9 mouse cellular contexts compared by ENCODE assay signal in the genomic region with DNA sequence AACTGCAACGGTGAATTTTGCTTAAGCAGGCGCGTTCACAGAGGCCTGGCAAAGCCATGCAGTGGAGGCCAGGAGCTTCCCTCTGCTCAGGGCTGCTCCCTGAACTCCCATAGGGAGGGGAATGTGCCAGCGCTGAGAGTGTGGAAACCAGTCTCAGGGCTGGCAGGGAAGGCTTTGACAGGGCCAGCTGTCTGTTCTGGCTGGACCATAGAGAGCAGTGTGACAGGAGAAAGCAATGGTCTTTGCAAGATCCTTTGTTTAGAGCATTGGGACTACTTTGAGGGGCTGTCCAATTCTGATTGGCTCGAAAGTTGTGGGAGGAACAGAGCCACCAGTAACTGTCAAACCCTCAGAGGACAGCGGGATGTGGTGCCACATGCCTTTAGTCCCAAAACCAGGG. TPM values are rescaled to one million over a fixed set of nuclear protein-coding genes. Genes with fewer than 3 reads are reported as not detected.
DNase-seq lines count a peak whose midpoint lies in the region; ATAC-seq and TF ChIP-seq lines count a peak whose summit lies in the region.
"Had no signal": no experiment of that assay in that cellular context is flagged by ENCODE, and none has a peak within 500 bp of the region (broad histone marks: within the 10 kb centered on the region; RNA-seq: fewer than 3 reads in every experiment).

No protein-coding gene starts in this region.

- ATAC-seq in limb, embryonic 14.5 days (ENCODE audit: low FRiP score, low read depth) = no peak

- H3K9me3 ChIP-seq in heart, embryonic 10.5 days = no peaks in the 10 kb centered on the region
- no peaks in the 10 kb centered on the region for H3K9me3 ChIP-seq in limb, embryonic 14.5 days (ENCODE audit: control insufficient read depth, low read length)

- no peaks in the 10 kb centered on the region for H3K27me3 ChIP-seq in heart, embryonic 10.5 days (ENCODE audit: insufficient read depth, poor library complexity, severe bottlenecking)
- no peaks in the 10 kb centered on the region for H3K27me3 ChIP-seq in limb, embryonic 14.5 days (ENCODE audit: control insufficient read depth, insufficient read depth, low read length)

- WGBS in heart, embryonic 10.5 days = 65% methylated on average over 6 of the region's 6 CpGs
- 56% methylated on average over 6 of the region's 6 CpGs for WGBS in limb, embryonic 14.5 days

- no peak overlapping the region for H3K4me3 ChIP-seq in heart, embryonic 10.5 days
- H3K4me3 ChIP-seq in limb, embryonic 14.5 days (replicated peaks; ENCODE audit: low read length) = no peak overlapping the region

- no peaks in the 10 kb centered on the region for H3K36me3 ChIP-seq in heart, embryonic 10.5 days
- peaks cover 22% of the 10 kb centered on the region for H3K36me3 ChIP-seq in limb, embryonic 14.5 days (ENCODE audit: control insufficient read depth, insufficient read depth, low read length)

- peak overlapping the region; percentile 42; the same call in 1 of the 2 replicates for H3K27ac ChIP-seq in heart, embryonic 10.5 days
- peak overlapping the region; percentile 52 for H3K27ac ChIP-seq in limb, embryonic 14.5 days (replicated peaks; ENCODE audit: low read depth, low read length)

- no peak for TF ChIP-seq POLR2A in limb, embryonic 14.5 days (IDR thresholded peaks at IDR 0.05; ENCODE audit: borderline replicate concordance, extremely low read depth, insufficient read depth, insufficient read length)

- peaks cover 17% of the 10 kb centered on the region for H3K4me1 ChIP-seq in heart, embryonic 10.5 days
- H3K4me1 ChIP-seq in limb, embryonic 14.5 days (ENCODE audit: control insufficient read depth, insufficient read depth, low read length) = peaks cover 40% of the 10 kb centered on the region

- peak overlapping the region; percentile 40 for H3K9ac ChIP-seq in limb, embryonic 14.5 days (ENCODE audit: low read depth, low read length, severe bottlenecking)

- peak overlapping the region; percentile 10; the same call in 1 of the 2 replicates for H3K4me2 ChIP-seq in limb, embryonic 14.5 days (replicated peaks; ENCODE audit: low read depth, low read length, severe bottlenecking)

- peak; percentile 55 to 73 for DNase-seq in cerebellum, postnatal 14 days
- DNase-seq in cerebellum, adult 11-12 months = no peak
- peak; percentile 26 for DNase-seq in Muller cell, postnatal 12 days (ENCODE audit: inconsistent ontology term)
- no peak for DNase-seq in heart, embryonic 10.5 days (ENCODE audit: low spot score)
- no peak for DNase-seq in limb, embryonic 14.5 days (ENCODE audit: low spot score)
- DNase-seq in layer of hippocampus, postnatal 10 days (ENCODE audit: low spot score in 2 of 2) = no peak
- DNase-seq in yolk sac, embryonic 10.5 days (ENCODE audit: low spot score) = no peak
- DNase-seq in frontal cortex, postnatal 36 days (ENCODE audit: low spot score in 2 of 2) = no peak

RNA-seq across cellular contexts. Expression of gene Emp1, which starts 5.9 kb away (rescaled TPM):
- polyA plus RNA-seq in heart, embryonic 10.5 days (2016; fragmentation: Nextera tagmentation; extraction: Ambion mirVana) = 5.1 and 10.5 TPM in 2 replicates
- polyA plus RNA-seq in limb, embryonic 14.5 days (2012; rRNA removed) = 366 and 528 TPM in 2 replicates
- polyA plus RNA-seq in limb, embryonic 14.5 days (2014; fragmentation: Nextera tagmentation; extraction: Ambion mirVana) = 91.7 and 98.9 TPM in 2 replicates
- total RNA-seq in layer of hippocampus, postnatal 10 days (2021) = 1 to 10 TPM; 5.4 to 5.5 TPM

RNA-seq across cellular contexts. Expression of gene Pbp2, which starts 58.0 kb away (rescaled TPM):
- 0.16 TPM in 1 of 2 replicates, not detected in the other for polyA plus RNA-seq in heart, embryonic 10.5 days (2016; fragmentation: Nextera tagmentation; extraction: Ambion mirVana)
- polyA plus RNA-seq in limb, embryonic 14.5 days (2012; rRNA removed) = 0.34 and 0.46 TPM in 2 replicates
- 0.29 and 0.46 TPM in 2 replicates for polyA plus RNA-seq in limb, embryonic 14.5 days (2014; fragmentation: Nextera tagmentation; extraction: Ambion mirVana)
- under 1 TPM in 1 of 2 experiments, not detected in 1; 0.37 TPM for total RNA-seq in layer of hippocampus, postnatal 10 days (2021)
- polyA plus RNA-seq: neural tube, embryonic 11.5 days had no signal

Comparison
In these comparisons a context has a peak if more than half of its experiments do, and no peak if none do; other contexts are left out.
1. DNase-seq: peak in cerebellum, postnatal 14 days (2 of 2) and Muller cell, postnatal 12 days (single experiment); none in cerebellum, adult 11-12 months (single experiment), heart, embryonic 10.5 days (single experiment), limb, embryonic 14.5 days (single experiment), layer of hippocampus, postnatal 10 days (0 of 2), yolk sac, embryonic 10.5 days (single experiment) and frontal cortex, postnatal 36 days (0 of 2).